Mouse (Mus musculus): ENCODE results near the gene Plgrkt. TPM values are rescaled to one million over a fixed set of nuclear protein-coding genes. Genes with fewer than 3 reads are reported as not detected.

Plgrkt gene
- polyA plus RNA-seq, 1 experiment, result not detected

GRCm38 (mm10) chr19:29345636-29346035 is 21.6 kb downstream of the Plgrkt start:
- H3K4me3 ChIP-seq (ENCODE audit: insufficient read depth, low read depth, low read length), result no peak overlapping the region
- WGBS, result 74% methylated on average over 6 of the region's 6 CpGs
- no peak overlapping the region for H3K27ac ChIP-seq (ENCODE audit: insufficient read depth, low read depth, low read length)
- no peak for TF ChIP-seq CTCF (IDR thresholded peaks at IDR 0.05; ENCODE audit: insufficient read depth, low read depth, low read length)
- TF ChIP-seq POLR2A (IDR thresholded peaks at IDR 0.05; ENCODE audit: insufficient read depth, low read depth, low read length), result no peak
- H3K4me1 ChIP-seq (ENCODE audit: control insufficient read depth, insufficient read depth, low read length), result no peaks in the 10 kb centered on the region

- TF ChIP-seq POLR2A (IDR thresholded peaks at IDR 0.05; ENCODE audit: insufficient read depth, low read depth, low read length), result no peak
- no peak for TF ChIP-seq CTCF (IDR thresholded peaks at IDR 0.05; ENCODE audit: insufficient read depth, low read depth, low read length)
- Histone ChIP-seq H3K4me3 (ENCODE audit: insufficient read depth, low read depth, low read length) (no peak overlapping the region), H3K4me1 (ENCODE audit: control insufficient read depth, insufficient read depth, low read length) (no peaks in the 10 kb centered on the region), H3K27ac (ENCODE audit: insufficient read depth, low read depth, low read length) (no peak overlapping the region)
Observed at GRCm38 (mm10) chr19:29344868-29345267, 22.3 kb downstream of the Plgrkt start.

- TF ChIP-seq CTCF (IDR thresholded peaks at IDR 0.05; ENCODE audit: insufficient read depth, low read depth, low read length) (no peak), POLR2A (IDR thresholded peaks at IDR 0.05; ENCODE audit: insufficient read depth, low read depth, low read length) (no peak)
- Histone ChIP-seq H3K4me1 (ENCODE audit: control insufficient read depth, insufficient read depth, low read length) (no peaks in the 10 kb centered on the region), H3K4me3 (ENCODE audit: insufficient read depth, low read depth, low read length) (no peak overlapping the region), H3K27ac (ENCODE audit: insufficient read depth, low read depth, low read length) (no peak overlapping the region)
- 93% methylated on average over 6 of the region's 6 CpGs for WGBS
Observed at GRCm38 (mm10) chr19:29342281-29342680, 24.9 kb downstream of the Plgrkt start.

GRCm38 (mm10) chr19:29341029-29341428 is 26.2 kb downstream of the Plgrkt start:
- 89% methylated on average over 4 of the region's 4 CpGs for WGBS
- Histone ChIP-seq H3K4me1 (ENCODE audit: control insufficient read depth, insufficient read depth, low read length) (no peaks in the 10 kb centered on the region), H3K27ac (ENCODE audit: insufficient read depth, low read depth, low read length) (no peak overlapping the region), H3K4me3 (ENCODE audit: insufficient read depth, low read depth, low read length) (no peak overlapping the region)
- TF ChIP-seq POLR2A (IDR thresholded peaks at IDR 0.05; ENCODE audit: insufficient read depth, low read depth, low read length), result no peak
- TF ChIP-seq CTCF (IDR thresholded peaks at IDR 0.05; ENCODE audit: insufficient read depth, low read depth, low read length), result no peak

GRCm38 (mm10) chr19:29336624-29337023 is 30.6 kb downstream of the Plgrkt start:
- H3K4me3 ChIP-seq (ENCODE audit: insufficient read depth, low read depth, low read length), result no peak overlapping the region
- 93% methylated on average over 2 of the region's 2 CpGs for WGBS
- H3K4me1 ChIP-seq (ENCODE audit: control insufficient read depth, insufficient read depth, low read length), result peaks cover 8% of the 10 kb centered on the region
- TF ChIP-seq POLR2A (IDR thresholded peaks at IDR 0.05; ENCODE audit: insufficient read depth, low read depth, low read length) (no peak), CTCF (IDR thresholded peaks at IDR 0.05; ENCODE audit: insufficient read depth, low read depth, low read length) (no peak)
- H3K27ac ChIP-seq (ENCODE audit: insufficient read depth, low read depth, low read length), result no peak overlapping the region

- Histone ChIP-seq H3K4me3 (ENCODE audit: insufficient read depth, low read depth, low read length) (peak within 1 kb of the TSS; percentile 53), H3K4me1 (ENCODE audit: control insufficient read depth, insufficient read depth, low read length) (peaks cover 8% of the 10 kb centered on the region), H3K27ac (ENCODE audit: insufficient read depth, low read depth, low read length) (no peak within 1 kb of the TSS)
- 3% methylated on average over 23 of the region's 23 CpGs for WGBS
- TF ChIP-seq POLR2A (IDR thresholded peaks at IDR 0.05; ENCODE audit: insufficient read depth, low read depth, low read length), result no peak
- no peak for TF ChIP-seq CTCF (IDR thresholded peaks at IDR 0.05; ENCODE audit: insufficient read depth, low read depth, low read length)
Observed at GRCm38 (mm10) chr19:29334068-29334745, 33.0 kb downstream of the Plgrkt start, which contains the start of gene Rln1. Gene Rln1 (minus strand): TSS chr19:29334670.

- Histone ChIP-seq H3K4me1 (ENCODE audit: control insufficient read depth, insufficient read depth, low read length) (peaks cover 3% of the 10 kb centered on the region; the same call in 1 of the 2 replicates), H3K4me3 (ENCODE audit: insufficient read depth, low read depth, low read length) (no peak overlapping the region), H3K27ac (ENCODE audit: insufficient read depth, low read depth, low read length) (no peak overlapping the region)
- TF ChIP-seq POLR2A (IDR thresholded peaks at IDR 0.05; ENCODE audit: insufficient read depth, low read depth, low read length) (no peak), CTCF (IDR thresholded peaks at IDR 0.05; ENCODE audit: insufficient read depth, low read depth, low read length) (no peak)
- 63% methylated on average over 13 of the region's 13 CpGs for WGBS
Observed at GRCm38 (mm10) chr19:29326822-29327552, 40.2 kb downstream of the Plgrkt start.

- WGBS, result 59% methylated on average over 4 of the region's 4 CpGs
- H3K27ac ChIP-seq (ENCODE audit: insufficient read depth, low read depth, low read length), result no peak overlapping the region
- no peak for TF ChIP-seq POLR2A (IDR thresholded peaks at IDR 0.05; ENCODE audit: insufficient read depth, low read depth, low read length)
- no peak for TF ChIP-seq CTCF (IDR thresholded peaks at IDR 0.05; ENCODE audit: insufficient read depth, low read depth, low read length)
- H3K4me3 ChIP-seq (ENCODE audit: insufficient read depth, low read depth, low read length), result no peak overlapping the region
- peaks cover 3% of the 10 kb centered on the region; the same call in 1 of the 2 replicates for H3K4me1 ChIP-seq (ENCODE audit: control insufficient read depth, insufficient read depth, low read length)
Observed at GRCm38 (mm10) chr19:29326396-29326795, 40.8 kb downstream of the Plgrkt start.

- 75% methylated on average over 9 of the region's 9 CpGs for whole genome bisulfite sequencing
- Histone ChIP-seq H3K4me3 (ENCODE audit: insufficient read depth, low read depth, low read length) (no peak overlapping the region), H3K4me1 (ENCODE audit: control insufficient read depth, insufficient read depth, low read length) (peaks cover 3% of the 10 kb centered on the region; the same call in 1 of the 2 replicates), H3K27ac (ENCODE audit: insufficient read depth, low read depth, low read length) (no peak overlapping the region)
- TF ChIP-seq CTCF (IDR thresholded peaks at IDR 0.05; ENCODE audit: insufficient read depth, low read depth, low read length), result no peak
- TF ChIP-seq POLR2A (IDR thresholded peaks at IDR 0.05; ENCODE audit: insufficient read depth, low read depth, low read length), result no peak
Observed at GRCm38 (mm10) chr19:29325852-29326180, 41.4 kb downstream of the Plgrkt start.
